Mouse (Mus musculus) heart, embryonic 11.5 days (tissue): ENCODE measurements at regions not wholly inside any gene's neighbourhood (a gene's known extent, or its start where the extent isn't known, plus 50 kb on each side); places are given as distances from the start of the nearest gene placed in this dataset.
"Not testable (repeated sequence)": the region's sequence is repeated elsewhere in the genome, so short reads cannot be mapped to it uniquely, and the experiment has no call there.

Experiments used
- ATAC-seq: fragments of 200-750 bp; cut with Nextera tagmentation; replicated peaks from 2 replicates; pipeline ENCODE4 v1.8.0; 2017; ENCODE audit warnings: moderate library complexity; ENCODE audit not compliant: insufficient number of reproducible peaks, low FRiP score, low TSS enrichment
- H3K27ac ChIP-seq: fragments of 300-500 bp; sonication (generic); 2 replicates; pipeline ENCODE4 v1.5.1; 2014; ENCODE audit warnings: mild to moderate bottlenecking, low read depth, low read length
- H3K27me3 ChIP-seq: fragments of 300-500 bp; sonication (generic); 2 replicates; pipeline ENCODE4 v1.6.1; 2014; ENCODE audit warnings: mild to moderate bottlenecking, low read length, mixed read lengths; ENCODE audit not compliant: control insufficient read depth, insufficient read depth
- H3K36me3 ChIP-seq: fragments of 300-500 bp; sonication (generic); 2 replicates; pipeline ENCODE4 v1.6.1; 2014; ENCODE audit warnings: mild to moderate bottlenecking, low read length, moderate library complexity, mixed read lengths; ENCODE audit not compliant: control insufficient read depth, insufficient read depth
- H3K4me1 ChIP-seq: fragments of 300-500 bp; sonication (generic); 2 replicates; pipeline ENCODE4 v1.6.1; 2014; ENCODE audit warnings: low read length; ENCODE audit not compliant: control insufficient read depth, insufficient read depth
- H3K4me2 ChIP-seq: fragments of 300-500 bp; sonication (generic); 2 replicates; pipeline ENCODE4 v1.6.1; 2014; ENCODE audit warnings: mild to moderate bottlenecking, moderate library complexity
- H3K4me3 ChIP-seq: fragments of 300-500 bp; sonication (generic); 2 replicates; pipeline ENCODE4 v1.5.1; 2014; ENCODE audit warnings: low read depth, low read length
- H3K9ac ChIP-seq: fragments of 300-500 bp; sonication (generic); 2 replicates; pipeline ENCODE4 v1.6.1; 2014; ENCODE audit warnings: mild to moderate bottlenecking, low read depth, low read length, moderate library complexity
- H3K9me3 ChIP-seq: fragments of 300-500 bp; sonication (generic); replicated peaks from 2 replicates; pipeline ENCODE4 v1.6.1; 2016; ENCODE audit warnings: low read length; ENCODE audit not compliant: control insufficient read depth
- WGBS: fragments of 180-500 bp; shearing (Covaris S2); extraction: QIAGEN DNeasy Blood & Tissue Kit; methylation state at CpG from one replicate; pipeline ENCODE4 v1.1.7; 2014; ENCODE audit not compliant: insufficient replicate concordance; 5-methylcytosine and 5-hydroxymethylcytosine counted together

DNA sequence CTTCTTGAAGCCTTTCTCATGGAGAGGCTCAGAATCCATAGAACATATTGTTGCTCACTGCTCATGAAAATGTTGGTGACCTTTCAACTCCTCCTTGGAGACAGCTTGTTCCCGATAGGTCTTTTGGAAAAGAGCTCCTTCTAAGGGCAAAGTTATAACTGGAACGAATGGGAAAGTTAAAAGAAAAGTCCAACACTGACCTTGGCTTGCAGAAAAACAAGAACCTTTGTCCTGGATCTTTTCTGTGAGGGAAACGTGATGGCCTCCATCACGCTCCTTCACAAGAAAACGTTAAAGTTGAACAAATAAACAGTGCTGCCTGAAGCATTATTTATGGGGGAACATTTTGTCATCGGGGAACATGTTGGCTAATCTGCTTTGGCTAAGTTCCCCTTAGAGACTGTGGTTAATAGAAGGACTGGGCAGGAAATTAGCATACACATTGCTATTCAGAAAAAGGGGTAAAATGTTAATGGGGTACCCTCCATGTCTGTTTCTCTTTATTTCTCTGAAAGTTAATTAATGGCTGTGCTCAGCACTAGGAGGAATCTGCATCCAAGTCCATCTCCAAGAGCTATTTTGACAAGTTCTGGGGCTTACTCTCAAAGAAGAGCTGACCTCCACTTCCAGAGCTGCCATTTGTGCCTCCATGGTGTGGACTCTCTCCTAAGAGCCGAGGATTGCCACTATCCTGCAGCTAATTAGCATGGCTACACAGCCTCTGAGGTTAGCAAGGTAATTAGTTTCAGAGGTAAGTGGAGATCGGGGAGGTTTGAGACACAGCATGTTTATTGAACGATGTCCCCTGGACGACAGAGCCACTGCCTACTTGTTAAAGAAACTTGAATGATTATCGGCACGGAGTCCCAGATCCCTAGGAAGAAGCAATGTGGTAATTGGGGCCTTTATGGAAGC is 161.0 kb upstream of the Peli2 start:
- no peak overlapping the region for H3K4me3 ChIP-seq
- no peak overlapping the region for H3K9ac ChIP-seq
- H3K36me3 ChIP-seq: no peaks in the 10 kb centered on the region
- H3K4me1 ChIP-seq: no peaks in the 10 kb centered on the region
- H3K4me2 ChIP-seq: no peak overlapping the region
- 71% methylated on average over 12 of the region's 12 CpGs for WGBS
- H3K27ac ChIP-seq: no peak overlapping the region
- H3K27me3 ChIP-seq: no peaks in the 10 kb centered on the region
- no peaks in the 10 kb centered on the region for H3K9me3 ChIP-seq
- ATAC-seq: no peak

DNA sequence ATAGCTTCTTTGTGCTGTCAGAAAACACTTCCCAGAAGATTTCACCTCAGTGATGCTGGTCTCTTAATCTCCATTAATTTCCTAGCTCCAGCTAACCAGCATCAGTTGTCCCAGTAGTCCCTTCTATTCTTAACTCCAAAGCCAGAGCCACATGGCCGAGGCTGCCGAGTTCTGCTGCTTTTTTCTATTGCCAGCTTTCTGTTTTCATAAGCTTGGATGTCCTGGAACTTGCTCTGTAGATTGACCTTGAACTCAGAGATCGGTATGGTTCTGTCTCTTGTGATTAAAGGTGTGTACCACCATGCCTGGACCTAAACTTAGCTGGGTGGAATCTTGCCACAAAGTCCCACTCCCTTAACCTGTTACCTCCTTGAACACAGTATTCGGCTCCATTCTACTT is 155.8 kb upstream of the Peli2 start:
- H3K27ac ChIP-seq, H3K9ac ChIP-seq, H3K36me3 ChIP-seq, H3K4me2 ChIP-seq, ATAC-seq, H3K4me3 ChIP-seq, H3K27me3 ChIP-seq, H3K4me1 ChIP-seq, H3K9me3 ChIP-seq: not testable (repeated sequence)
- WGBS: 75% methylated on average over 4 of the region's 4 CpGs

DNA sequence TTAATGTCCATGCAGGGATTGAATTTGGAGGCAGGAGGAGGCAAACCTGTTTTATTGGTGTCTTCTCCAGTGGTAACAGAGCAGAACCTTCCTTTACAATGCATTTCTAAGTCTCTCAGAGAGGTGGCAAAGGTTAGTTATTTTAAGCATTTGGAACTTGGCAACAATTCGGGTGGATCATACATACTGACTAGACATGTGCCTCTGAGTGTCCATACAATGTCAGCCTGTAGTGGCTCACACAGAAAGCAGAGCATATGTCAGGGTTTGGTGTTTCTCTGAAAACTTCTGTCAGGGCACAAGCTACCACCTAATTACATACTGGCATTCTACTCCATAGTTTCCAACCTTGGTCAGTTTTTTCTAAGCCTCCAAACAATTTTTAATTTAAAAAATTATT is 150.8 kb upstream of the Peli2 start:
- H3K4me2 ChIP-seq: no peak overlapping the region
- no peak overlapping the region for H3K4me3 ChIP-seq
- no peaks in the 10 kb centered on the region for H3K27me3 ChIP-seq
- no peaks in the 10 kb centered on the region for H3K4me1 ChIP-seq
- no peak overlapping the region for H3K9ac ChIP-seq
- no peaks in the 10 kb centered on the region for H3K36me3 ChIP-seq
- H3K27ac ChIP-seq: no peak overlapping the region
- no peaks in the 10 kb centered on the region for H3K9me3 ChIP-seq
- WGBS: 69% methylated on average over 1 of the region's 1 CpGs
- no peak for ATAC-seq

DNA sequence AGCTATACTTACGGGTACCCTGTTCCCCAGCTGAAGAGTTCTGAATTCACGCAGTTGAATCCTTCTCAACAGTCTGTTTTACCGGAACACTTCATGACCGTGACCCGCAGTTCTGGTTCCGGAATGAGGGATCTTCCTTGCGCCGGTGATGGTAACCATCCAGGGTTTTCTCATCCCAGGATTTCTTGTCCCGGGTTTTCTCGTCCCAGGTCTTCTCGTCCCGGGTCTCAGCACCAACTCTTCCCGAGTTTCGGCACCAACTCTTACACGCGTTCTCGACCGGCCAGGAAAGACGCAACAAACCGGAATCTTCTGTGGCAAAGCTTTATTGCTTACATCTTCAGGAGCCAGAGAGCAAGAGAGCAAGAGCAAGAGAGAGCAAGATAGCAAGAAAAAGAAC is 147.5 kb upstream of the Peli2 start:
- H3K36me3 ChIP-seq, H3K4me1 ChIP-seq, H3K4me2 ChIP-seq, H3K4me3 ChIP-seq, H3K27ac ChIP-seq, H3K9ac ChIP-seq, H3K9me3 ChIP-seq, H3K27me3 ChIP-seq, ATAC-seq: not testable (repeated sequence)
- WGBS: 94% methylated on average over 20 of the region's 20 CpGs

DNA sequence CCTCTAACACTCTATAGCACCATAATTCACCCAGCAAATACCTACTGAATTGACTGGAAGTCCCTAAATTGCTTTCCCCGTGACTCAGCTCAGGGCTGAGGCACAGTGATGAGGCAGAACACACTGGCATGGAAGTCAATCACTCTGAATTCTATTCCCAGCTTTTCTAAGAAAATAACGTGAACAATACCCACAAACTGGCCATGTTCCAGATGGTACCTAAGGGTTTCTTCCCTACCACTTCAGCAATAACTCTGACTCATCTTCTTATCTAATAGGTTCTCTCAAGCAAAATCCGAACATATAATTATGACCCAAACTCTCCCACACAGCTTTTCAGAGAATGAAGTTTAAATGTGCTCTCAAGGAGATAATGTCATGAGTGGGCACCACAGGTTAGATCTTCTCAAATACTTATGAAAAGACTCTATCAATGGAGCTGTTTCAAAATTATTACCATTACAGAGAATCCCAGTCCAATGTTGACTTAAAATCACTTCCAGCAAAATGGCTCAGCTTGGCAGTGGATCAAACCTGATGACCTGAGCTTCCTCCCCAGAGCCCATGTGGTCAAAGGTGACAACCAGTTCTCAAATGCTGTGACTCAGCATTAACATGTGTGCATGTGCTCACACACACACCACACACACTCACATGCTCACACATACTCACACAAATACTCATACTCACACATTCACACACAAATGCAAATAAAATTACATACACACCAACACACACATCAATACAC is 137.5 kb upstream of the Peli2 start:
- H3K36me3 ChIP-seq: no peaks in the 10 kb centered on the region
- H3K27me3 ChIP-seq: no peaks in the 10 kb centered on the region
- H3K9ac ChIP-seq: no peak overlapping the region
- H3K27ac ChIP-seq: no peak overlapping the region
- no peaks in the 10 kb centered on the region for H3K4me1 ChIP-seq
- 65% methylated on average over 3 of the region's 3 CpGs for WGBS
- no peak overlapping the region for H3K4me2 ChIP-seq
- no peak for ATAC-seq
- H3K4me3 ChIP-seq: no peak overlapping the region
- no peaks in the 10 kb centered on the region for H3K9me3 ChIP-seq

DNA sequence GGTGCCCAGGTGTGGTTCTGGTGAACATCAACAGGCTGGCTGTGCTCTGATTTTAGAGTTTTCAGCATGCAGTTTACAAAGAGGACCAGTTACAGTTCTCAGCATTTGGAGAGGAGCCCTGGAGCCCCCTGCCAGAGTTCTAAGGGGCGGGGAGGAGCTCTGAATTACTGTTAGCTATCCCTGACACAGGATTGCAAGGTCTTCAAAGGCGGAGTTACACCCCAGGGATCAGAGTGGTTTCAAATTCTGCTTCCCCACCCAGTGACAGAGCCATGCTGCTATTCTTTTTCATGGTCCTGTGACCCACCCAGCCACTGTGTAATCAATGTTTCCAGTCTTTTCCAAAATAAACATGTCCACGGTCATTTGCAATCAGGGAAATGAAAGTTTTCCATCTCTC is 134.1 kb upstream of the Peli2 start:
- Histone ChIP-seq H3K36me3 (no peaks in the 10 kb centered on the region), H3K27me3 (no peaks in the 10 kb centered on the region), H3K27ac (no peak overlapping the region), H3K4me2 (no peak overlapping the region), H3K9ac (no peak overlapping the region), H3K9me3 (no peaks in the 10 kb centered on the region), H3K4me3 (no peak overlapping the region), H3K4me1 (no peaks in the 10 kb centered on the region)
- 29% methylated on average over 3 of the region's 3 CpGs for WGBS
- no peak for ATAC-seq

DNA sequence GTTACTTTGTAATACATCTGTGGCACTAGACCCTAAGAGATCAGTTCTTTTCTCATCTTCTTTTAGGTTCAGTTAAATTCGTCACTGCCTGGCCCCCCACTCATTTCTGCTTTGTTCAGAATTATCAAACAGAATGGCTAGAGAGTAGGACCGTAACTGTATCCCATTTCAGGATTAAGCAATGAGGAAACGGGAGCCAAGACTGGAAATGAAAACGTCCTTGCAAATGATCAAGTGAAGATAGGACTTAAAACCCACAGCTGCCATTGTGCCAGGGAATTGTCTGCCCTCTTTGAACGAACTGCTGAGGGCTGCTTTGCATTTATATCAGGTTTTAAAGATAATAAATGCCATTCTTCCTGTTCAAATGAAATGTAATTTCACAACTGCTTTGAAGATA is 133.7 kb upstream of the Peli2 start:
- Histone ChIP-seq H3K4me3 (no peak overlapping the region), H3K36me3 (no peaks in the 10 kb centered on the region), H3K27me3 (no peaks in the 10 kb centered on the region), H3K4me2 (no peak overlapping the region), H3K4me1 (no peaks in the 10 kb centered on the region), H3K9ac (no peak overlapping the region), H3K9me3 (no peaks in the 10 kb centered on the region), H3K27ac (no peak overlapping the region)
- 27% methylated on average over 5 of the region's 5 CpGs for WGBS
- no peak for ATAC-seq

DNA sequence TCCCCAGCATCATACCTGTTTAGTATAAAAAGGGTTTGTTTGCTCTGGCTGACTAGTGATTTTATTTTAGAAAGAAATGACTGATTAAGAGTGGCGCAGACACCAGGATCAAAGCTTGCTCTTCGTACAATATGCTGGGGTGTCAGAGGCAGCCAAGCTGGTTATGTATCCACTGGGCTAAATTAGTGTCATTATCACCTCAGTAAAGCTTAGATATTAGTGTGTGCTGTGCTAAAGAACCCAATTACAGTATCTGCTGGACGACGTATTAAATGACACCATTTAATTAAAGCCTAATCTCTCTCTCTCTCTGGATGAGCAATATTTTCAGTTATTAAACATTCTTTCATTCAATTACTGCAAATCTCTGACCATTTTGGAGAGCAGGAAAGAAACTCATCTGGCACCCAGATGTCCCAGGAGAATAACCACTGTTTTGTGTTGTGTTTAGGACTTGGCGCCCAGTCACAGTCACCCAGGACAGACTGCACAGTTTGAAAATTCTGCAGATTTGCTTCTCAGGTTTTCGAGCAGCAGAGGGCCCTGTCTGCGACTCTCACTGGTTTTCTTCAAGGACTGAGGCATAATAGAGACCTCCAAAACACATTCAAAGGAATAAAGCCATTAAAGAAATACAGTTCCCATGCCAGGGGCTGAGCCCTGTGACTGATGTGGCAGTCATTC is 133.1 kb upstream of the Peli2 start:
- Histone ChIP-seq H3K36me3 (no peaks in the 10 kb centered on the region), H3K27me3 (no peaks in the 10 kb centered on the region), H3K4me1 (no peaks in the 10 kb centered on the region), H3K4me3 (no peak overlapping the region), H3K4me2 (no peak overlapping the region), H3K9ac (no peak overlapping the region), H3K9me3 (no peaks in the 10 kb centered on the region), H3K27ac (no peak overlapping the region)
- 73% methylated on average over 7 of the region's 7 CpGs for WGBS
- no peak for ATAC-seq
